Mouse (Mus musculus) duodenum, adult 2 months (tissue): ENCODE data around the gene Kcnj10. TPM values are rescaled to one million over a fixed set of nuclear protein-coding genes. Genes with fewer than 3 reads are reported as not detected.

Source experiments
- polyA plus RNA-seq: library from polyadenylated mRNA; depleted of rRNA; stranded (reverse); fragments of >200 nt; gene quantifications from 2 replicates; pipeline ENCODE4 v1.2.3, GENCODE M21; 2012; ENCODE audit warnings: low replicate concordance; rRNA removed

The Kcnj10 gene
- 0.34 and 0.49 TPM in 2 replicates for polyA plus RNA-seq

DNA sequence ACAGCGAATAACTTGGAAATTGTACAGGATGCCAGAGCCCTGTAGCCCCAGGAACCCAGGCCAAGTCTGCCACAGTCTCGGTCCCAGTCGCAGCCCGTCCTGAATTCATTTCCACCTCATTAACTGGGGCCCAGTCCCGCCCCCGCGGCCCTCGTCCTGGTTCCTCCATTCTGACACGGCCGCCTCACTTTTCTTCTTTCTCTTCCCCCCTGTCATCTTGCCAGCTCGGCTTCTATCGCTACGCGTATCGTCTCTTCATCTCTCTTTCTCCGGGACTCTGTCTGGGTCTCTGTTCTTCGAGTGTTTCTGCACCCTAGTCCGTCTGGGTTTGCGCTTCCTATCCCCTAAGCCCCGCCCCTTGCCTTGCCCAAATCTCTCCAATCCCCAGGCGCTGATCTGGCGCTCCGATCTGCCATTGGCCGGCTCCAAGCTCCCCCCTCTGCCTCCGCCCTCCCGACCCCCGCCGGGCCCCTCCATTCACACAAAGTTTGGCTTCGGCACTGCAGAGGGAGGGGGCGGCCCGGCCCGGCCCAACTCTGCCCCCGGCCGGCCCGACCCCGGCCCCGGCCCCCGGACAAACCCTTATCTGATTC is at the start of gene Kcnj10:
TSS of gene Kcnj10 (plus strand) at position 482 of the 593 bp plus-strand sequence.

DNA sequence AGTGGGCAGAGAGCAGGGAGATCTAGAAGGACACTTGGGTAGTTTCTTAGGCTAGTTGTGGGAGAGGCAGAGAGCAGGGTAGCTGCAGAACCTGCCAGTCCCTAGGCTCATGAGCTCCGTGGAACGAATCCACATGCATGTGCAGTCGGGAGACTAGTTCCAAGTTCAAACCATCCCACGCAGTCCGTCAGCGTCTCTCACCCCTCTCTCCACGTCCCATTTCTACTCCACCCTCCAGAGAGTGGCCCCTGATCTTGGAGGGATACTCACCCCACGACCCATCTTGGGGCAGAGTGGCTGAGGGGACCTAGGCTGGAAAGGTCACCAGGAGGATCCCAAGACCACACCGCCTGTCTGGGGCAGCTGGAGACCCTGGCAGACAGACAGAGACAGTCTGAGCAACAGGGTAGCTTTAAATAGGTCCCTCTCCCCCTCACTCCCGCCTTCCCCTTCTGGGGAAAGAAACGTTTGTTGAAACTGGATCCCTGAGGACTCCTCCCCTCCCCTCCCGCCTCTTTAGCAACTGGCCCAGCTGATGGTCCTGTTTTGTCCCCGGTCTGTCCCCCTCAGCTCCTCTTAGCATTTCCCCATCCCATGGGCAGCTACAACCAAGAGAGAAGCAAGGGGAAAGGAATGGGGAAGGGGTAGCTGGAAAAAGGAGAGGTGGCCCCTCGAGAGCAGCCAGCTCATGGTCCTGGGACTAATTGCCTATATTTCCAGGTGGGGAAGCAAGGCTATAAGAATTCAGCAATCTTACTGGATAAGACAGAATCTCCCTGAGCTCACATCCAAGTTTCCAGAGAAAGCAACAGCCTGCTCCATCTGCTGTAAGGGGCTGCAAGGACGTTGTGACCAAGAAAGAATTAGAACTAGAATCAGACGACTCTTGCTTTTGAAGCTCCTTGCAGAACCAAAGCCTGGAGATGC is 43.1 kb upstream of the Kcnj10 start, which contains the start of gene Atp1a2:
TSS of gene Atp1a2 (minus strand) at position 454 of the 927 bp plus-strand sequence.

DNA sequence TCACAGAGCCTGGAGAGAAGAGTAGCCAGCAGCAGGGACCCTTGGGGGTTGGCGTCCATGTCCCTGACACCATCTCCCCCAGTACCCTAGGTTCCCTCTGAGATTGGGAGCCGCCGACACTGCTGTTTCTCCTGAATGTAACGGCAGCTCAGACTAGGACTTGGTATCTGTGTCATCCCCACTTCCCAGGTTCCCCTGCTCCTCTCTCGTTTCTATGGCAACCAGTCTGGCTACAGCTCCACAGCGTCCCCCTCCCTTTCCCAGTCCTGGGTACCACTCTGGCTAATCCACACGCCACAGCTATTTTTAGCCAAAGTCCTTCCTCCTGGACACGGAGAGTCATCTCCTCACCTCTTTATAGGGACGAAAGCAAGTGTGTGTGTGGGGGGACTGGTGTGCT is 11.9 kb upstream of the Kcnj10 start, which contains the start of gene Kcnj9:
TSS of gene Kcnj9 (minus strand) at position 188 of the 400 bp plus-strand sequence.

DNA sequence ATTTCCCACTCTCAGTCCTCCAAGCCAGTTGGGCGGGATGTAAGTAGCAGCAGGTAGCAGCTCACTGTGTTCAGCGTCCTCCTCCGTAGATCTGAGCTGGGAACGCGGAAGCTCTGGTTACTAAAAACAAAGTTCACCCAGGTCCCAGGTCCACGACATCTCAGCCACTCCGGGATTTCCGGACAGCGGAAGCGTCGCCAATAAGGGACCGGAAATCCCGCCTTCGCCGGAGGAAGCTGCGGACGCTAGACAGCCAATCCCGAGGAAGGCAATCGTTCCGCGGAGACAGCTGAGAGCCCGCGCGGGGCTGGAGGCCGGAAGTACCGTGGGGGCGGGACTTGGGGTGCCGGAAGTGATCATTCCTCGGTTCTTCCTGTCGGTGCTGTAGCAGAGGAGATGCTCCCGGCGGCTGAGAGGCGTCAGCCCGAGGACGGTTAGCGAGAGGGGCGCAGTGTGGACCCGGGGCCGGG is 35.2 kb downstream of the Kcnj10 start, which contains the start of gene Pigm:
TSS of gene Pigm (plus strand) at position 349 of the 470 bp plus-strand sequence.

Other genes starting within 250 kb of the Kcnj10 start
- gene Pex19, start 214.5 kb upstream of the Kcnj10 start, polyA plus RNA-seq, result 85.1 and 98.8 TPM in 2 replicates
- gene Dcaf8, start 193.1 kb upstream of the Kcnj10 start, polyA plus RNA-seq, result 18.4 and 23.4 TPM in 2 replicates
- 7.5 and 11.5 TPM in 2 replicates for gene Pea15a, start 134.4 kb upstream of the Kcnj10 start, polyA plus RNA-seq
- 0.51 and 0.56 TPM in 2 replicates for gene Casq1, start 121.3 kb upstream of the Kcnj10 start, polyA plus RNA-seq
- gene Atp1a4, start 82.8 kb upstream of the Kcnj10 start, polyA plus RNA-seq, result not detected in 2 replicates
- 78.0 and 78.8 TPM in 2 replicates for gene Igsf8, start 79.6 kb upstream of the Kcnj10 start, polyA plus RNA-seq
- gene Atp1a2, start 43.1 kb upstream of the Kcnj10 start, polyA plus RNA-seq, result 4.8 and 5.0 TPM in 2 replicates
- gene Kcnj9, start 11.9 kb upstream of the Kcnj10 start, polyA plus RNA-seq, result 0.14 and 0.58 TPM in 2 replicates
- 4.4 and 5.2 TPM in 2 replicates for gene Pigm, start 35.3 kb downstream of the Kcnj10 start, polyA plus RNA-seq
- 1.3 and 1.7 TPM in 2 replicates for gene Slamf9, start 134.1 kb downstream of the Kcnj10 start, polyA plus RNA-seq
- 281 and 431 TPM in 2 replicates for gene Igsf9, start 140.6 kb downstream of the Kcnj10 start, polyA plus RNA-seq
- gene Tagln2, start 158.8 kb downstream of the Kcnj10 start, polyA plus RNA-seq, result 313 and 341 TPM in 2 replicates
- 0.13 and 0.86 TPM in 2 replicates for gene Cfap45, start 179.6 kb downstream of the Kcnj10 start, polyA plus RNA-seq
- 0.42 and 1.0 TPM in 2 replicates for gene Vsig8, start 214.7 kb downstream of the Kcnj10 start, polyA plus RNA-seq
- 1.7 and 3.3 TPM in 2 replicates for gene Slamf8, start 249.4 kb downstream of the Kcnj10 start, polyA plus RNA-seq